Mouse (Mus musculus) CH12.LX (cell line): Measurements from ENCODE around the gene Ccdc81. TPM values are rescaled to one million over a fixed set of nuclear protein-coding genes. Genes with fewer than 3 reads are reported as not detected.

ENCODE experiments used
- DNase-seq: peaks from one replicate; pipeline ENCODE4 v3.0.0-alpha.2; 2013; ENCODE audit errors: extremely low read depth
- H3K27ac ChIP-seq: 2 replicates; pipeline ENCODE4 v1.5.1; 2012; ENCODE audit warnings: low read depth, mild to moderate bottlenecking, control low read depth, moderate library complexity; ENCODE audit not compliant: insufficient read depth
- H3K27me3 ChIP-seq: replicated peaks from 2 replicates; pipeline ENCODE3; 2012; ENCODE audit warnings: inconsistent platforms
- H3K36me3 ChIP-seq, 2 experiments: replicated peaks in 1 of 2; 2 replicates each; pipeline versions ENCODE3 to v1.6.1; 2012; ENCODE audit warnings: inconsistent platforms in 1 of 2, low read length in 1 of 2, mild to moderate bottlenecking in 1 of 2, mixed read lengths in 1 of 2, moderate library complexity in 1 of 2; ENCODE audit not compliant: control insufficient read depth in 1 of 2, insufficient read depth in 1 of 2
- H3K4me1 ChIP-seq, 2 experiments: 2 replicates each; pipeline ENCODE4 v1.6.1; 2012; ENCODE audit warnings: inconsistent platforms in 1 of 2, moderate library complexity in 1 of 2; ENCODE audit not compliant: insufficient read depth in 2 of 2, control insufficient read depth in 1 of 2
- H3K4me2 ChIP-seq: 2 replicates; pipeline ENCODE4 v1.6.1; 2012; ENCODE audit warnings: low read depth, mild to moderate bottlenecking, control low read depth; ENCODE audit not compliant: poor library complexity, insufficient read depth, severe bottlenecking
- H3K4me3 ChIP-seq, 3 experiments: fragments of 150-350 bp in 1 of 3; sonication (generic) in 1 of 3; replicated peaks in 1 of 3; 2 replicates each; pipeline versions ENCODE3 to v1.5.1; 2011 to 2012; ENCODE audit warnings: low read depth in 2 of 3, low read length in 2 of 3, mild to moderate bottlenecking in 2 of 3, moderate library complexity in 2 of 3, control low read depth in 1 of 3, improper control_type of control experiment in 1 of 3, inconsistent platforms in 1 of 3, mixed read lengths in 1 of 3; ENCODE audit not compliant: poor library complexity in 1 of 3
- H3K79me2 ChIP-seq: replicated peaks from 2 replicates; pipeline ENCODE4 v1.6.1; 2012; ENCODE audit warnings: mild to moderate bottlenecking, moderate library complexity; ENCODE audit not compliant: control insufficient read depth, poor library complexity, insufficient read depth, severe bottlenecking; ENCODE audit errors: extremely low read depth
- H3K9ac ChIP-seq: 2 replicates; pipeline ENCODE4 v1.6.1; 2012; ENCODE audit warnings: low read depth, mild to moderate bottlenecking, control low read depth, moderate library complexity; ENCODE audit not compliant: insufficient read depth
- H3K9me3 ChIP-seq: replicated peaks from 2 replicates; pipeline ENCODE3; 2012; ENCODE audit warnings: low read length, inconsistent platforms, mixed read lengths
- BHLHE40 ChIP-seq: IDR thresholded peaks from 2 replicates; pipeline ENCODE4 v1.6.1; 2011; ENCODE audit warnings: mild to moderate bottlenecking, low read depth, low read length, improper control_type of control experiment
- CHD2 ChIP-seq: IDR thresholded peaks from 2 replicates; pipeline ENCODE4 v1.6.1; 2011; ENCODE audit warnings: low read length, improper control_type of control experiment
- CTCF ChIP-seq, 2 experiments: IDR thresholded peaks in 1 of 2; conservative IDR thresholded peaks in 1 of 2; 2 replicates each; pipeline ENCODE4 v1.5.1; 2011 to 2012; ENCODE audit warnings: low read depth in 2 of 2, low read length in 2 of 2, improper control_type of control experiment in 1 of 2, inconsistent platforms in 1 of 2, mild to moderate bottlenecking in 1 of 2, moderate library complexity in 1 of 2
- GABPA ChIP-seq: IDR thresholded peaks from 2 replicates; pipeline ENCODE4 v1.6.1; 2012; ENCODE audit warnings: low read depth, low read length, improper control_type of control experiment, inconsistent platforms; ENCODE audit not compliant: insufficient replicate concordance
- HCFC1 ChIP-seq: IDR thresholded peaks from 2 replicates; pipeline ENCODE4 v1.6.1; 2012; ENCODE audit warnings: low read depth, mild to moderate bottlenecking, inconsistent platforms, low read length, improper control_type of control experiment
- JUN ChIP-seq: IDR thresholded peaks from 2 replicates; pipeline ENCODE4 v1.6.1; 2011; ENCODE audit warnings: low read depth, mild to moderate bottlenecking, low read length, improper control_type of control experiment, moderate library complexity; ENCODE audit not compliant: insufficient read depth
- MAFK ChIP-seq: IDR thresholded peaks from 2 replicates; pipeline ENCODE4 v1.6.1; 2011; ENCODE audit warnings: low read length, improper control_type of control experiment; ENCODE audit not compliant: insufficient replicate concordance
- MAX ChIP-seq: IDR thresholded peaks from 2 replicates; pipeline ENCODE4 v1.6.1; 2011; ENCODE audit warnings: low read length, improper control_type of control experiment
- MAZ ChIP-seq: IDR thresholded peaks from 2 replicates; pipeline ENCODE4 v1.6.1; 2012; ENCODE audit warnings: low read depth, mild to moderate bottlenecking, inconsistent platforms, low read length, improper control_type of control experiment, moderate library complexity
- MEF2A ChIP-seq: IDR thresholded peaks from 2 replicates; pipeline ENCODE4 v1.6.1; 2014; ENCODE audit warnings: low read depth, mild to moderate bottlenecking, inconsistent platforms, low read length, improper control_type of control experiment, borderline replicate concordance
- NELFE ChIP-seq: IDR thresholded peaks from 2 replicates; pipeline ENCODE4 v1.6.1; 2011; ENCODE audit warnings: low read depth, low read length, improper control_type of control experiment
- NRF1 ChIP-seq: IDR thresholded peaks from 2 replicates; pipeline ENCODE4 v1.6.1; 2014; ENCODE audit warnings: low read depth, mild to moderate bottlenecking, inconsistent platforms, low read length, improper control_type of control experiment, moderate library complexity
- POLR2AphosphoS2 ChIP-seq: IDR thresholded peaks from 2 replicates; pipeline ENCODE4 v1.6.1; 2011; ENCODE audit warnings: low read depth, low read length, improper control_type of control experiment
- SMC3 ChIP-seq: IDR thresholded peaks from 2 replicates; pipeline ENCODE4 v1.6.1; 2011; ENCODE audit warnings: low read depth, low read length, improper control_type of control experiment
- UBTF ChIP-seq: IDR thresholded peaks from 2 replicates; pipeline ENCODE4 v1.6.1; 2012; ENCODE audit warnings: low read depth, mild to moderate bottlenecking, inconsistent platforms, low read length, improper control_type of control experiment, moderate library complexity
- USF1 ChIP-seq: IDR thresholded peaks from 2 replicates; pipeline ENCODE4 v1.6.1; 2014; ENCODE audit warnings: low read depth, mild to moderate bottlenecking, inconsistent platforms, low read length, improper control_type of control experiment
- ZC3H11A ChIP-seq: IDR thresholded peaks from 2 replicates; pipeline ENCODE4 v1.6.1; 2012; ENCODE audit warnings: low read depth, mild to moderate bottlenecking, inconsistent platforms, low read length, improper control_type of control experiment
- ZKSCAN1 ChIP-seq: IDR thresholded peaks from 2 replicates; pipeline ENCODE4 v1.6.1; 2012; ENCODE audit warnings: low read depth, inconsistent platforms, low read length, improper control_type of control experiment, borderline replicate concordance
- ZMIZ1 ChIP-seq: IDR thresholded peaks from 2 replicates; pipeline ENCODE4 v1.6.1; 2012; ENCODE audit warnings: low read depth, mild to moderate bottlenecking, inconsistent platforms, low read length, improper control_type of control experiment
- dilution Hi-C: fragments of 300-500 bp; cut with MboI; formaldehyde crosslinking; loops from 2 replicates; pipeline ENCODE4 v1.14.3; 2020; ENCODE audit warnings: low sequenced_read_pairs; ENCODE audit not compliant: extremely low pct_unique_long_range_greater_than_20kb, extremely low pct_ligation_motif_present
- in situ Hi-C: fragments of 300-500 bp; cut with MboI; formaldehyde crosslinking; loops from 3 replicates; pipeline ENCODE4 v1.14.3; 2019; ENCODE audit warnings: low sequenced_read_pairs, low pct_ligation_motif_present, low pct_unique_long_range_greater_than_20kb, mixed read lengths
- polyA plus RNA-seq: library from polyadenylated mRNA; unstranded; fragments of >175 nt; gene quantifications from 2 replicates; pipeline ENCODE4 v1.2.1, GENCODE M21; 2012; ENCODE audit warnings: low read depth; ENCODE audit not compliant: insufficient read length
- total RNA-seq, 2 experiments: library from RNA; depleted of rRNA; stranded (reverse); fragments of 300-350 nt in 1 of 2; fragments of >200 nt in 1 of 2; gene quantifications; 2 replicates each; pipeline ENCODE4 v1.2.3; 2012 to 2014

Gene Ccdc81
- total and polyA plus RNA-seq, 3 experiments: not detected

DNA sequence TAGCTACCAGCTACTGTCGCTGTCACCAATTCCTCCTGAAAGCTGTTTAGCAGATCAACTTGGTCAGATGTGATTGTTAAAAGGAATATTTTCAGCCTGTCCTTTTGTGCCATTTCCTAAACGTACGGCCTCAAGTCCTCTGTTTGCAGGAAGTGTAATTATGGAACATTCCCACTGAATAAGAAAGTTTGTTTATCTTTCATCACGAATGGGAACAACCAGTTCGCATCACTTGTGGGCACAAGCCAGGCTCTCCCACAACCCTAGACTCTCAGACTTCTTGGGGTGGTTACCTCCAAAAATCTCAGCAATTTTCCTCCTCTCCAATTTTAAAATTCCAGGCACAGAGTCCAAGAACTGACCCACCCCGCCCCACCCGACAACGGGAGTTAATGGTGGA lies 63.7 kb downstream of the Ccdc81 start:
- dilution Hi-C loops (no loop called here), in situ Hi-C loops (loop anchor here (10.0 to 25.0 kb wide), 2 partner anchors 177 to 325 kb away; no protein-coding TSS in a partner anchor)
- Histone ChIP-seq H3K9ac (no peak overlapping the region), H3K27ac (no peak overlapping the region), H3K9me3 (no peaks in the 10 kb centered on the region), H3K4me2 (no peak overlapping the region), H3K27me3 (no peaks in the 10 kb centered on the region), H3K4me1 (peaks cover 11 to 27% of the 10 kb centered on the region in 2 experiments), H3K36me3 (no peaks in the 10 kb centered on the region), H3K4me3 (no peak overlapping the region), H3K79me2 (no peaks in the 10 kb centered on the region)
- no peak for DNase-seq
- no peak for TF ChIP-seq CTCF (conservative IDR thresholded peaks at IDR 0.05 in 1 of 2, IDR thresholded peaks at IDR 0.05 in 1 of 2; ENCODE audit: low read depth in 2 of 2, low read length in 2 of 2)
- TF ChIP-seq UBTF: no peak
- TF ChIP-seq ZC3H11A: no peak
- TF ChIP-seq GABPA: no peak
- TF ChIP-seq SMC3: no peak
- no peak for TF ChIP-seq POLR2AphosphoS2

DNA sequence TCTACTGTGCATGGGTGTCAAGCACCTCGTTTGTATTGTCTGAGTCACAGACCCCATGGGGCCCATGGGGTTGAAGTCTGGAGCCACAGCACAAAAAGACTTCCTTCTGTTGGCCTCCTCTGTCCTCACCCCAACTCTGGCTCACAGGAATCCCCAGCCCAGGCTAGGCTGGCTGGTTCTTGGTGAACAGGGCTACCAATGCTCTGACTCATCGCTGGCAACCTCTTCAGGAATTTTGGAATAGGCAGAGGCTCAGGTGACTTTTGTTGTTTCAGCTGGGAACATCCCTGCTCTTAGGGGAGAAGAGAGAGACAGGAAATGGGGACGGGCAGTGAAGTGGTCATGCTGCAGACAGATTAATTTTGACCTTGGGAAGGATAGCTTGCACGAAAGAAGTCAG lies 65.6 kb downstream of the Ccdc81 start:
- no peak overlapping the region for H3K9ac ChIP-seq
- TF ChIP-seq ZMIZ1 (no peak), MEF2A (no peak), HCFC1 (no peak), JUN (no peak), USF1 (no peak), ZKSCAN1 (no peak), MAFK (no peak), MAZ (no peak), POLR2AphosphoS2 (no peak), MAX (no peak), CHD2 (no peak), NELFE (no peak), ZC3H11A (no peak), NRF1 (no peak), GABPA (no peak), SMC3 (no peak), BHLHE40 (no peak)
- TF ChIP-seq, all 38 proteins: peak for 0
- dilution Hi-C loops: no loop called here
- H3K4me2 ChIP-seq: no peak overlapping the region
- H3K79me2 ChIP-seq: no peaks in the 10 kb centered on the region
- H3K4me1 ChIP-seq: peaks cover 11 to 22% of the 10 kb centered on the region in 2 experiments
- no peak overlapping the region for H3K4me3 ChIP-seq
- DNase-seq: no peak
- in situ Hi-C loops: loop anchor here (25.0 kb wide), 1 partner anchor 176 kb away; no protein-coding TSS in a partner anchor
- H3K27ac ChIP-seq: no peak overlapping the region
- H3K27me3 ChIP-seq: no peaks in the 10 kb centered on the region
- H3K36me3 ChIP-seq: no peaks in the 10 kb centered on the region
- H3K9me3 ChIP-seq: no peaks in the 10 kb centered on the region
